Mouse (Mus musculus) forebrain, embryonic 13.5 days (tissue): ENCODE measurements at regions not wholly inside any gene's neighbourhood (a gene's known extent, or its start where the extent isn't known, plus 50 kb on each side); places are given as distances from the start of the nearest gene placed in this dataset.

Experiments
- ATAC-seq: fragments of 200-750 bp; cut with Nextera tagmentation; 2 replicates; pipeline ENCODE4 v1.8.0; 2017
- H3K27ac ChIP-seq: fragments of 300-500 bp; sonication (generic); 2 replicates; pipeline ENCODE4 v1.5.1; 2015; ENCODE audit warnings: inconsistent platforms, mild to moderate bottlenecking, moderate library complexity
- H3K27me3 ChIP-seq: fragments of 300-500 bp; sonication (generic); 2 replicates; pipeline ENCODE4 v1.6.1; 2015; ENCODE audit warnings: mild to moderate bottlenecking, inconsistent platforms
- H3K36me3 ChIP-seq: fragments of 300-500 bp; sonication (generic); 2 replicates; pipeline ENCODE4 v1.6.1; 2015; ENCODE audit warnings: mild to moderate bottlenecking, inconsistent platforms; ENCODE audit not compliant: poor library complexity, severe bottlenecking
- H3K4me1 ChIP-seq: fragments of 300-500 bp; sonication (generic); 2 replicates; pipeline ENCODE4 v1.6.1; 2015; ENCODE audit warnings: inconsistent platforms
- H3K4me2 ChIP-seq: fragments of 300-500 bp; sonication (generic); 2 replicates; pipeline ENCODE4 v1.6.1; 2015; ENCODE audit warnings: inconsistent platforms, mild to moderate bottlenecking, moderate library complexity
- H3K4me3 ChIP-seq: fragments of 300-500 bp; sonication (generic); 2 replicates; pipeline ENCODE4 v1.5.1; 2015; ENCODE audit warnings: mild to moderate bottlenecking, inconsistent platforms
- H3K9ac ChIP-seq: fragments of 300-500 bp; sonication (generic); 2 replicates; pipeline ENCODE4 v1.6.1; 2015; ENCODE audit warnings: mild to moderate bottlenecking, inconsistent platforms
- H3K9me3 ChIP-seq: fragments of 300-500 bp; sonication (generic); replicated peaks from 2 replicates; pipeline ENCODE4 v1.6.1; 2016; ENCODE audit warnings: inconsistent platforms
- WGBS: fragments of 180-500 bp; shearing (Covaris S2); methylation state at CpG from one replicate; pipeline ENCODE4 v1.1.7; 2015; 5-methylcytosine and 5-hydroxymethylcytosine counted together

GRCm38 (mm10) chr16:62327378-62328036 is 459.1 kb downstream of the Nsun3 start:
- Histone ChIP-seq H3K4me3 (no peak overlapping the region), H3K4me1 (peaks cover 9% of the 10 kb centered on the region), H3K4me2 (no peak overlapping the region), H3K27me3 (no peaks in the 10 kb centered on the region), H3K36me3 (no peaks in the 10 kb centered on the region), H3K9ac (no peak overlapping the region), H3K9me3 (no peaks in the 10 kb centered on the region), H3K27ac (no peak overlapping the region)
- peak; percentile 68; the same call in 1 of the 2 replicates for ATAC-seq
- whole genome bisulfite sequencing, result 39% methylated on average over 5 of the region's 5 CpGs

DNA sequence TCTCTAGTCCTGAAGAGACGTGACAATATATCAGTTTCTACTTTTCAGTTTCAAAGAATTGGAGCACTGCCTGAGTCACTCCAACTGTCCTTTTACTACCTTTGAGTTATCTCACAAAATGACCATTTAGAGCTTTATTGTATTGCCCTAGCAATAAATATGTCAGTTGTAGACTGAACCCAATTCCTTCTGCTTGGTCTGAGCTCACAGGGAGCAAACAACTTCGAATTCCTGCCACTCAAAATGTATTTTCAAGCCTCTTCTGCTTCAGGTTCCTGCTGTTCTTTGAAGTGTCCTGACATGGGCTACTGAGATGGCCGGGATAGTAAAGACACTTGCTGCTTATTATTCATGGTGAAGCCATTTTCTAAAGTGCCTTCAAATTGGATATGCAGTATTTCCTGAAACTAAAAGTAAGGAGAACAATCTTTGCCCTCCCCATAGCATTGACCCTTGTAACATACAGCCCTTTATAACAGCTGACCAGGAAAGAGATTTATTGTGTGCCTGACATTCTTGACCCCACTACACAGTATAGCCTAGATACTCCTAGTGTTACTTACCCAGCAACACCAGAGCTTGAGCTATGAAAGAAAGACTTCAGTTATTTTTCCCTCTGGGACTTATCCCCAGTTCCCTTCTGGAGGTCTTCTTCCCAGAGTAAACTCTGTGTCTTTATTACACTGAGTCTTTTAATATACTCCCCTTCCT is 460.9 kb downstream of the Nsun3 start:
- Histone ChIP-seq H3K9me3 (no peaks in the 10 kb centered on the region), H3K27ac (no peak overlapping the region), H3K4me3 (no peak overlapping the region), H3K9ac (no peak overlapping the region), H3K4me1 (peaks cover 9% of the 10 kb centered on the region), H3K4me2 (no peak overlapping the region), H3K36me3 (no peaks in the 10 kb centered on the region), H3K27me3 (no peaks in the 10 kb centered on the region)
- 55% methylated on average over 3 of the region's 3 CpGs for WGBS
- no peak for ATAC-seq

- 67% methylated on average over 1 of the region's 1 CpGs for WGBS
- 0 out of 2 replicates have a peak, but pooled peaks have one; percentile 24 for ATAC-seq
- Histone ChIP-seq H3K27me3 (no peaks in the 10 kb centered on the region), H3K4me1 (peaks cover 7% of the 10 kb centered on the region), H3K9ac (no peak overlapping the region), H3K9me3 (no peaks in the 10 kb centered on the region), H3K4me2 (no peak overlapping the region), H3K4me3 (no peak overlapping the region), H3K27ac (no peak overlapping the region), H3K36me3 (no peaks in the 10 kb centered on the region)
Measured at GRCm38 (mm10) chr16:62322809-62323208, 463.8 kb downstream of the Nsun3 start.

DNA sequence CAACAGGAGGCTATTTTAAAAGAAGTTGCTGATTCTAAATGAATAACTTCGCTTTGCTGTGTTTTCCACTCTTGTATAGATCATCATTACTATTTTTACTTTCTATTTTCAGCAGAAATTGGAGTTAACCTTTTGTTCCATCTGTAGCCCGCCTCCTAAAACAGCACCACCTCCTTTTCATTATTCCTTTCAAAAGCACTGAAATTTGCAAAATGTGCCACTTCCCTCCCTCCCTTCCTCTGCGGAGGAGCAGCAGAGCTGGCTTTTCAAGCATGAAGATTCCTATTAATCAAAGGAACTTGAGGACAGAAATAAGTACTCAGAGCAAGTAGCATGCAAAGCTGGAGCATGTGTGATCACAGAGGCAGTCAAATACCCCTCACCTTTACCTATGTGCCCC is 497.7 kb downstream of the Nsun3 start:
- no peaks in the 10 kb centered on the region for H3K9me3 ChIP-seq
- no peak overlapping the region for H3K9ac ChIP-seq
- 49% methylated on average over 3 of the region's 3 CpGs for WGBS
- ATAC-seq, result no peak
- H3K36me3 ChIP-seq, result no peaks in the 10 kb centered on the region
- no peak overlapping the region for H3K4me3 ChIP-seq
- no peaks in the 10 kb centered on the region for H3K27me3 ChIP-seq
- H3K4me1 ChIP-seq, result no peaks in the 10 kb centered on the region
- no peak overlapping the region for H3K4me2 ChIP-seq
- no peak overlapping the region for H3K27ac ChIP-seq
